Mouse (Mus musculus): ENCODE data around the gene Gpam.
A peak's percentile ranks its signal among the peaks of the same experiment; 100 is the strongest.

The Gpam gene

DNA sequence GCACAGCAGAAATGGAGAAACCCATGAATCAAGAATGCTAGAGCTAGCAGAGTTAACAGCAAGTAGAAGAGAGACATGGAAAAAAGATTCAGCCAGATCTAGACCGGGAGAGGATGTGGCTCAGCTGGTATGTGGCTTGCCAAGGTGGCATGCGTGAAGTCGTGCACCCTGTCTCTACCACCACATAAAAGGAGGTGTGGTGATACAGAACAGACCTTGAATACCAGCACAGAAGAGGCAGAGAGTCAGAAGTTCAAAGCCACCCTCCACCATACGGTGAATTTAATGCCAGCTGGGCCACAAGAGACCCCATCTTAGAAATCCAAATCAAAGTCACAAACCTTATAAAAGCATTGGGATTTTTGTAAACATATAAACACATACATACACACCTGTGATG is 25.4 kb downstream of the Gpam start:
- peak; percentile 31 for DNase-seq (ENCODE audit: low spot score)

GRCm38 (mm10) chr19:55100227-55101140 is 26.6 kb downstream of the Gpam start:
- DNase-seq (ENCODE audit: low spot score), result no peak

DNA sequence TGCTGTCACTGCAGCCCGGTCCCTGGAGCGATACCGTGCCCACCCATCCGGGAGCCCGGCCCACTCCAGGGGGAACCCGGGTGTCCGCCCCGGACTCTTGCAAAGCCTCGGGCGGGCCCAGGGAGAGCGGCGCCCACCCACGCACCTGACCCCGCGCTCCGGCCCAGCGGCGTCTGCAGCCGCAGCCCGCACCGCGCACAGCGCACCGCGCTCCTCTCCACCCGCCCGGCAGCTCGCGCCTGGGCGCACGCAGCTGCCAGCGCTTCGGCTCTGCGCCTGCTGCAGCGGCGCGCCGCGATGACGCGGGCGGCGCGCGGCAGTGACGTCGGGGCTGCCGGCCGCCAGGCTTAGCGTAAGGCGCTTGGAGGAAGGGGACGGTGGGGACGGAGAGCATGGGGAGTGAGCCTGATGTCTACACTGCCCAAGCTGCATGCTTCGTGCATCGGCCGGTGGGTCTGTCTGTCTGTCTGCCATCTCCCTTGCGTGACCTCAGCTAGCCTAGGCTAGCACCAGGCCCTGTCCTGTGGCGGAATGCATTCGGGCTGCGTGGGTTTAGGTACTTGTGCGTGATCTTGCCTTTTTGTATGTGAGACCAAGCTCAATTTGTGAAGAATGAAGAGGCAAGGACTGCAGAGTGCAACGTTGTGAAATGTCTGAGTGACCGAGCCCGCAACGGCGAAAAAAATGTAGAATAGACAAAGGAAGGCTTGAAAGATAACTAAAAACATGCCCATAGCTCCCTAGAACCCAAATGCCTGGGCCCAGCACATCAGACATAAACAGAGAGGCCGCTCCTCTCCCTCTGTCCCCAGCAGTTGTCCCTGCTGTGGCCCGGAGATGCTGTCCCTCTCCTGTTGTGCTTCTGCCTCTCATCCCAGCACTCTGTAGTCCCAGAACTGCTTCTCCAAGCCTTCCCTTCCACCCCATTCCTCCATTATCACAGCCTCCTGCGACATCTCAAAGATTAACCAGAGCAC is 27.6 kb downstream of the Gpam start:
- peak; percentile 78 for DNase-seq (ENCODE audit: low spot score)

- DNase-seq (ENCODE audit: low spot score), result peak; percentile 25
These were observed 28.4 kb downstream of the Gpam start for GRCm38 (mm10) chr19:55098409-55099183.

DNA sequence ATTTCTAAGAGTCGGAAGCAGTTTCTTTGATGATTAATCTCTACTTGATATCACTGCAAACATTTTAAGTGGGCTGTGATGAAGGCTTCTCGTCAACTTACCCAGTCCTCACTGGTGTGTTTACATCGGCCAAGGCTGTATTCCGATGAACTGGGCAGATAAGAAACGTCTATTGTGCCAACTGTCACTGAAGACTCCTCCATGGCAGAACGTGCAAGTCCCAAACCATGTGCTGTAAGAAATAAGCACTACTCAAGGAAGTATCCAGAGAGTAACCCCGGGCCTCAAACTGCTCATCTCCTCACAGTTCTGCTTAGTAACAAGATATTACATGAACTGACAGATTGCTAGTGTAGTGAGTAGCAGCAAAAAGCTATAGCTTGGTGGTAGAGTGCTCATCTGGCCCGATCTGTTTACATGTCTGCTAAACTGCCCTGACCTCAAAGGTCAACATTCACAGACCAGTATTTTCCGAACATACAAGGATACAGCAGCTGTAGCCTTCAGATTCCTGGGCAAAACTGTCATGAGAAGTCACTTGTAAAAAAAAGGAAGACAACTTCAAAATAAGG is 29.6 kb downstream of the Gpam start:
- DNase-seq (ENCODE audit: low spot score), result no peak

DNA sequence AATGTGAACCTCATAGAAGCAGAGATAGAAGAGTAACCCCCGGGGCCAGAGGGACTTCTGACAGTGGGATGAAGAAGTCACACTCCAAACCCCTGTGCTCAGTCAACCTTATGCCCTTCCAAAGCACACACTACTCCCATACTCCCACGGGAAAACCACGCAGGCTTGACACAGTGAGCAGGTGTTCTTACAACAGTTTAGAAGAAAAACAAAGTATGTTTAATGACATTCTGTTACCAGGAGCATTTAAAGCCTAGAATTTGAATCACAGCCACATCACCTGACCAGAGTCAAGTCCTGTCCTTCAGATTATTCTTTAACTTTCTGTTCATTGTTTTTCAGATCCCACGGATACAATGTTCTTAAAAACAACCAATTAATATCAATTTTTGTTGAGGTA is 30.4 kb downstream of the Gpam start:
- DNase-seq (ENCODE audit: low spot score), result no peak

DNA sequence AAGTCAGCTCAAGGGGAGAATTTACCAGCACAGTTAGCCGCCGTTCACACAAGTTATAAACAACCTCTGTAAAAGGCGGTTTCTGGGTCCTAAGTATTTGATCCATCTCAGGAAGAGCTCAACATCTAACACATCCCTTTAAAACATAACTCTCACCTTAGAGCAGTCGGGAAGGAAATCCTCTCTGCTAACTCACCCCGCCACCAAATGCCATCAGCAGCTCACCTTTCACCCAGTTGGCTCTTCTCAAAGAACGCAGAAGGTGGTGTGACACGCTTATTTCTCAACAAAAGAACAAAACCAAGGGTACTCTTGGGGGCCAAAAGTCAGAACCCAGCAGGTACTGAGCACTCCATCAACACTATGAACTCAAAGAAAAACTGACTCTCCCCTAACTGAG is 31.5 kb downstream of the Gpam start:
- no peak for DNase-seq (ENCODE audit: low spot score)

DNA sequence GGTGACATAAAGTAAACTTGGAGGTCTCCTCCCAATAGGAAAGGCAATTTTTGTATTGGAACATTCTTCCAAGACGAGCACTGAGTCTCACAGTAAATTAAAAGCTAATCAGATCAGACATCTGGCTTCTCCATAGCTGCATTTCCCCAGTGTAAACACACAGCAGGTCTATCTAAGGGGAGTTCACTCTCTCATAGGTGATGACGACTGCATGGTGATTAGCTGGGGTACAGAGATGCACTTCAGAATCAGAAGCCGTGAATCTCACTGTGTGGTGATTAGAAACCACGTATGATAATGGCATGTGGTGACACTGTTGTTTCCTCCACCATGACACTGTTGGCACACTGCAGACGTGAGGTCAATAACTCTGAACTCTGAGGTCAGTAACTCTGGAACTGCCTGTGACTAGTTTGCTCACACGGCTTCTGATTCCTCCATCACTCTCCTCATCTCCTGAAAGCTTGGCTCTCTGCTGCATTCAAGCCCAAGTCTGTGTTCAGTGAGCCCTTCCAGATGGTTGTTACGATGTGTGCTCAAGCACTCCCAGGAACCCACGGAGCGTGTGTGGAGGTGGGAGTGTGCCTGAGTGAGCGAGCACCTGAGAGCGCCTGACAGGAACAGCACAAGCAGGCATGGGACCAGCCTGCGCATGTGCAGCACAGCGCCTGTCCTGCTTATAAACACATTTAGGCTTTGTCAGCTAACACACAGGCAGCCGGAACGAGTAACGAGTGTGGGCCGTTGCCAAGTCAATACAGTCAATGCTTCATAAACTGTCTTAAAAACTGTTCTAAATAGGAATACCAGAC is 35.2 kb downstream of the Gpam start:
- no peak for DNase-seq (ENCODE audit: low spot score)

- no peak for DNase-seq (ENCODE audit: low spot score)
These were observed 36.2 kb downstream of the Gpam start for GRCm38 (mm10) chr19:55090885-55091284.

DNA sequence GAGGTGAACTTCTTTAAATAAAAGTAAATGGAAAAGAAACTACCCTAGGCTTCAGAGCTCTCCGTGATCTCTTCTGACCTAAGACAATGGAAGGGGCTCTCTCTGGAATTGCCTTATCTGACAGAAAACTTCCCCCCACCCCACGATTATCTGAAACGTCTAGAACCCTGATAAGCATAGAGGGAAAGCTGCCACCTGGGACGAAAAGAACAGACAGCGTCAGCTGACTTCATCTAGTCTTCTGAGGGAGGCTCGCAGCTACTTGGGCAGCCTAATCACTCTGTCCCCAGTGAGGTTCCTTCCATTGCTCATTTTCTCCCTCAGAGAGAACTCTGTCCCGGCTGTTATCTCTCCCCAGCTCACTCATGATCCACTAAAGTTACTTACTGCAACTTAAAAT is 36.9 kb downstream of the Gpam start:
- no peak for DNase-seq (ENCODE audit: low spot score)

GRCm38 (mm10) chr19:55087776-55088175 is 39.3 kb downstream of the Gpam start:
- DNase-seq (ENCODE audit: low spot score), result no peak

DNA sequence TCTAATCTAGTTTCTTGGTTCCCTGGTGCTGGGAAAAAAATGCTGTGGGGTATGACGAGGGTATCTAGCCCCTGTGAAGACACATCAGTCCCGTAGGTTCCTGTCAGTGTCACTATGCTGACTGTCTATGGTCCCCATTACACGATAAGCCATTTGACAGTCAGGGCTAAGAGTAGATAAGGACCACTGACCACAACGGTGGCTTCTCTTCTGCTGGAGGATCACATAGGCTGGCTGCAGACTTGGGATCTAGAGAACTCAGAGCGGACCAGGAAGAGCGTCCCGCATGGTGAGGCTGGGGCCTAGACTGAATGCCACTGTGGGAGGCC is 41.2 kb downstream of the Gpam start:
- no peak for DNase-seq (ENCODE audit: low spot score)

DNA sequence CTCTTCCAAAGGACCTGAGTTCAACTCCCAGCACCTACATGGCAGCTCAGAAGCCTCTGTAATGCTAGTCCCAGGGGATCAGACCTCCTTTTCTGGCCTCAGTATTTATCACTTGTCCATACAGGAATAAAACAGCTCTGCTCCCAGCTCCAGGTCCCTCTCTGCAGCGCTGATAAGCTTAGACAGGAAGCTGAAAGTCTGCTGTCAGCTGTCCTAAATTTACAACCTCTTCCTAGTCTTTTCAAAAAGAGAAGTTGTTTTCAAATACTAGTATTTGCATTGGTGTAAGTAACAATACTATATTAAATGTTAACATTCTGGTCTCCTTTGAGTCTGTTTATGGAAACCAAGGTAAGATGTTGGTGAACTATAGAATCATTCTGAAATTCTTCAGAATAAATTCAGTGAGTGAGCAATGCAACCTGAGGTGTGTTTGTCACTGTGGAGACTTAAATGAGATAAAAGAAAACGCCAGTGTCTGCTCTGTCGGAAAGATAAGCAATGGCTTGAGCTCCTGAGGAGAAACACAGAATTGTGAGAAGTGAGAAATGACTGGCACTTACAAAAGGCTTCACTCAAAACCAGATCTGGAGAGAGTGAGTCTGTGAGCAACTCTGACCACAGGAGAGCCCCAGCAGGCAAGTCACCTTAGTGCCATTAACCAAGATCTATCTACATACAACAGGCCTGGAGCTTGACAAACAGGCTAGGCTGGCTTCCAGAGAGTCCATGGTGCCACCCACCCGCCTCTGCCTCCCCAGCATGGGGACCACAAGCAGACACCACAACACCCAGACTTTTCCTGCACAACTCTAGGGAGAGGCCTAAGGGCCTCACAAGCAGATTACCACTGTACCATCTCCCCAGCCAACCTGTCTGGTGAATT is 41.8 kb downstream of the Gpam start:
- DNase-seq (ENCODE audit: low spot score), result no peak

GRCm38 (mm10) chr19:55076822-55077221 is 50.2 kb downstream of the Gpam start:
- no peak for DNase-seq (ENCODE audit: low spot score)

DNA sequence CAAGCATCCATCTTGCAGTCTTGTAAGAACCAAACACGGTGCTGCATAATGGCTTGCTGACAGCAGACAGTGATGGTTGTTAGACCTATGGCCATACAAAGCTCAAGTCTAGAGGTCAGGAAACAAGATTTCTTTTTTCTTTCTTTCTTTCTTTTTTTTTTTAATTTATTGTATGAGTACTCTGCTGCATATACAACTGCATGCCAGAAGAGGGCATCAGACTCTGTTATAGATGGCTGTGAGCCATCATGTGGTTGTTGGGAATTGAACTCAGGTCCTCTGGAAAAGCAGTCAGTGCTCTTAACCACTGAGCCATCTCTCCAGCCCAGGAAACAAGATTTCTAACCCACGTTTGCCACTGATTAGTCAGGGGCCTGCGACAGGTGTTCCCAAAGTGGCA is 54.0 kb downstream of the Gpam start:
- no peak for DNase-seq (ENCODE audit: low spot score)

GRCm38 (mm10) chr19:55069054-55069453 is 58.0 kb downstream of the Gpam start:
- no peak for DNase-seq (ENCODE audit: low spot score)

- DNase-seq (ENCODE audit: low spot score), result no peak
These were observed 63.8 kb downstream of the Gpam start for GRCm38 (mm10) chr19:55063272-55063671.

DNA sequence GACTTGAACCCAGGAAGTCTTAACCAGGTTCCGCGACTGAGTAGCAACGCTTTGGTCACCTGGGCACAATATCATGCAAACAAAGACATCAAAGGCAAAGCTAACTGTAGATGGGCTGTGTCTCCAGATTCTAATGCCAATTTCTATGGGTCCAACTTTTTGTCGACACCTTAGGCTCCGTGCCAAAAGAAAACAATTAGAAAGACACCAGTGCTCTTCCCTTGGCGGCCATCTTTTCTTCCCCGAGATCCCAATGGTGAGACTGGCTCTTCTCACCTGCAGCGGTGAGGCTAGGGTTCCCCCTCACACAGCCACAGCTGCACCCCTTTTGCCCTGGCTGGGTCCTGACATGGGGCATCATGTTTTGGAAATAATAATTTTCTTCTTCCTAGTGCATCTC is 64.5 kb downstream of the Gpam start:
- DNase-seq (ENCODE audit: low spot score), result no peak

DNA sequence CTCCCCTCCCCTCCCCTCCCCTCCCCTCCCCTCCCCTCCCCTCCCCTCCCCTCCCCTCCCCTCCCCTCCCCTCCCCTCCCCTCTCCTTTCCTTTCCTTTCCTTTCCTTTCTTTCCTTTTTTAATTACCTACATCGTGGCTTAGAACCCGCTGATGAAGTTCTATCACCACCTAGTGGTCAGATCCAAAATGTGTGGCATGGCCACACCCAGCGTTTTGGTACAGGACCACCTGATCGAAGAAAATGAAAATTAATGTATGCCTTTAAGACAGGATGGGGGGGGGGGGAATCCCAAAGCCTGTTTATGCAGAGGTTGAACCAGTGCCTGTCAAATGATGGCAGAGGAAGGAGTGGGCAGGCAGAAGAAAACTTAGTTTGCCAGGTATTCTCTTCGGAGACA is 65.1 kb downstream of the Gpam start:
- peak; percentile 27 for DNase-seq (ENCODE audit: low spot score)

DNA sequence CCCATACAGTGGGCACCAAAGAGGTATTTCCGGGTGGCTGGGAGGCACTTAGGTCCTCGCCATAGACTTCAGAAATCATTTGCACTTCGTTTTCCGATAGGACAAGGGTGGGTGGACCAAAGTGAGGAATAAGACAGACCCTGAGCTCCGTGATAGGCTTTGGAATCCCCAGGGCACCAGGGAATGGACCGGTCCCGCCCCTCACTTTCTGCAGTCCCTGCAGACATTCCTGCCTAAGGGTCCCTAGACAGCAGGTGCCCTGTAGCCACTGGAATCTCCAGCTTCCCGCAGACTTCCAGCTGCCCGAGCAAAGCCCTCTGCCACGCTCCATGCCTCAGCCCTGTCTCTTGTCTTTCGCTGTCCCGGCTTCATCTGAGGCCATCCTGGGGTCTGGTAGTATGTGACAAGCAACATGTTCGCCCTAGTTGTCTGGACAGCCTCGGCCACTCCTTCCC is 65.6 kb downstream of the Gpam start:
- DNase-seq (ENCODE audit: low spot score), result no peak
